Mouse (Mus musculus) hindbrain, embryonic 11.5 days (tissue): ENCODE results near the gene Ak4. TPM values are rescaled to one million over a fixed set of nuclear protein-coding genes. Genes with fewer than 3 reads are reported as not detected.

Experiments used
- ATAC-seq: fragments of 200-750 bp; cut with Nextera tagmentation; 2 replicates; pipeline ENCODE4 v1.8.0; 2017; ENCODE audit warnings: mild to moderate bottlenecking, moderate TSS enrichment, moderate library complexity; ENCODE audit not compliant: low FRiP score
- DNase-seq: peaks from one replicate; pipeline ENCODE4 v3.0.0-alpha.2; 2015; ENCODE audit warnings: low spot score
- H3K27ac ChIP-seq: fragments of 300-500 bp; sonication (generic); 2 replicates; pipeline ENCODE4 v1.5.1; 2014; ENCODE audit warnings: mild to moderate bottlenecking, low read depth, low read length
- H3K27me3 ChIP-seq: fragments of 300-500 bp; sonication (generic); 2 replicates; pipeline ENCODE4 v1.6.1; 2014; ENCODE audit warnings: mild to moderate bottlenecking, low read length, moderate library complexity, mixed read lengths; ENCODE audit not compliant: control insufficient read depth, insufficient read depth
- H3K36me3 ChIP-seq: fragments of 300-500 bp; sonication (generic); 2 replicates; pipeline ENCODE4 v1.6.1; 2014; ENCODE audit warnings: mild to moderate bottlenecking, low read length, moderate library complexity, mixed read lengths; ENCODE audit not compliant: control insufficient read depth, insufficient read depth
- H3K4me1 ChIP-seq: fragments of 300-500 bp; sonication (generic); replicated peaks from 2 replicates; pipeline ENCODE4 v1.6.1; 2014; ENCODE audit warnings: low read length, mixed read lengths; ENCODE audit not compliant: control insufficient read depth, insufficient read depth
- H3K4me2 ChIP-seq: fragments of 300-500 bp; sonication (generic); replicated peaks from 2 replicates; pipeline ENCODE4 v1.6.1; 2014; ENCODE audit warnings: mild to moderate bottlenecking, low read depth, low read length
- H3K4me3 ChIP-seq: fragments of 300-500 bp; sonication (generic); 2 replicates; pipeline ENCODE4 v1.5.1; 2014; ENCODE audit warnings: low read depth, low read length
- H3K9ac ChIP-seq: fragments of 300-500 bp; sonication (generic); 2 replicates; pipeline ENCODE4 v1.6.1; 2014; ENCODE audit warnings: low read depth, low read length
- H3K9me3 ChIP-seq: fragments of 300-500 bp; sonication (generic); 2 replicates; pipeline ENCODE4 v1.6.1; 2016; ENCODE audit warnings: low read length; ENCODE audit not compliant: control insufficient read depth
- WGBS: fragments of 180-500 bp; shearing (Covaris S2); extraction: QIAGEN DNeasy Blood & Tissue Kit; methylation state at CpG from one replicate; pipeline ENCODE4 v1.1.7; 2014; 5-methylcytosine and 5-hydroxymethylcytosine counted together
- polyA plus RNA-seq: library from polyadenylated mRNA; unstranded; fragments of >200 nt; fragmentation: Nextera tagmentation; extraction: Ambion mirVana; gene quantifications from 2 replicates; pipeline ENCODE4 v1.2.1, GENCODE M21; 2014

The Ak4 gene
- polyA plus RNA-seq, 1 experiment from 2014 or later, result 7.0 TPM

DNA sequence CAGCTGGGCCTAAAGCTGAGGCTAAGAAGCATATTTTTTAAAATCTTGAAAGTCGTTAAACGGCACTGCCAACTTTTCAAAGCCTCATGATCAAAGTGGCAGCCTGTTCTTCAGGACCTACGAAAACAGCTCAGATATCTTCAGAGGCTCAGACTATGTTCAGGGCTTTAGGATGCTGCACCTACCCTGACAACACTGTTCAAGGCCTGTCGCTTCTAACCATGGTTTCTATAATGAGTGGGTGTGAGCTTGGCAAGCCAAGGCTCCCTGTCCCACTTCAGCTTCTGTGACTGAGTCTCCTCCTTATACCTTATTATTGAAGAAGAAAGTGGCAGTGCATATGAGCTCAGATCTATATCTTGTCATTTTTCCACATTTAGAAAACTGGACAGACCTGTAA lies 40.3 kb downstream of the Ak4 start:
- no peak for ATAC-seq
- Histone ChIP-seq H3K9me3 (no peaks in the 10 kb centered on the region), H3K27ac (no peak overlapping the region), H3K4me3 (no peak overlapping the region), H3K9ac (no peak overlapping the region), H3K4me1 (no peaks in the 10 kb centered on the region), H3K27me3 (no peaks in the 10 kb centered on the region), H3K36me3 (no peaks in the 10 kb centered on the region), H3K4me2 (no peak overlapping the region)
- WGBS, result 96% methylated on average over 4 of the region's 4 CpGs
- no peak for DNase-seq

GRCm38 (mm10) chr4:101460114-101460513 lies 41.0 kb downstream of the Ak4 start:
- Histone ChIP-seq H3K27ac (no peak overlapping the region), H3K9ac (no peak overlapping the region), H3K36me3 (no peaks in the 10 kb centered on the region), H3K27me3 (no peaks in the 10 kb centered on the region), H3K4me2 (no peak overlapping the region), H3K9me3 (no peaks in the 10 kb centered on the region), H3K4me1 (no peaks in the 10 kb centered on the region), H3K4me3 (no peak overlapping the region)
- ATAC-seq (no peak), DNase-seq (no peak)
- 93% methylated on average over 1 of the region's 1 CpGs for WGBS

DNA sequence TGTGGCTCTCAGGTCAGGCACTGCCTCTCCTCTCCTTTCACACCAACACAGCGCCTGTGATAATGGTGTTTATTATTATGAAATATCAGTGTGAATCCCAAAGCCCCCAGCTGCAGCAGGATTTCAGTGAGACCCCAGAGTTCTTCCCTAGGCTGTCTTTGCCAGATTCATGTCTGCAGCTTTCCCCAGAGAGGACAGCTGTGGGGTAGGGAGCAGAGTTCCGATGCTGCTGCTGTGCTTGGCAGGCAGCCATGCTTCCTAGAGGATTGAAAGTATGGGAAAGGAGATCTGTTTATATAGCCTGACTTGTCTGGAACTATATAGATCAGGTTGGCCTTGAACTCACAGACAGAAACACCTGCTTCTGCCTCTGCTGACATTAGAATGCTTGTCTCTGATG lies 43.0 kb downstream of the Ak4 start:
- Histone ChIP-seq H3K9me3 (no peaks in the 10 kb centered on the region), H3K27me3 (no peaks in the 10 kb centered on the region), H3K9ac (no peak overlapping the region), H3K4me1 (no peaks in the 10 kb centered on the region), H3K4me2 (no peak overlapping the region), H3K27ac (no peak overlapping the region), H3K4me3 (no peak overlapping the region), H3K36me3 (no peaks in the 10 kb centered on the region)
- WGBS, result 91% methylated on average over 2 of the region's 2 CpGs
- no peak for DNase-seq
- ATAC-seq, result no peak

- H3K4me2 ChIP-seq, result no peak overlapping the region
- no peaks in the 10 kb centered on the region for H3K4me1 ChIP-seq
- no peaks in the 10 kb centered on the region for H3K27me3 ChIP-seq
- H3K9me3 ChIP-seq, result no peaks in the 10 kb centered on the region
- ATAC-seq (no peak), DNase-seq (no peak)
- no peak overlapping the region for H3K27ac ChIP-seq
- no peak overlapping the region for H3K9ac ChIP-seq
- no peak overlapping the region for H3K4me3 ChIP-seq
- no peaks in the 10 kb centered on the region for H3K36me3 ChIP-seq
- 90% methylated on average over 3 of the region's 3 CpGs for WGBS
Measured at GRCm38 (mm10) chr4:101466264-101466663, 47.2 kb downstream of the Ak4 start.

DNA sequence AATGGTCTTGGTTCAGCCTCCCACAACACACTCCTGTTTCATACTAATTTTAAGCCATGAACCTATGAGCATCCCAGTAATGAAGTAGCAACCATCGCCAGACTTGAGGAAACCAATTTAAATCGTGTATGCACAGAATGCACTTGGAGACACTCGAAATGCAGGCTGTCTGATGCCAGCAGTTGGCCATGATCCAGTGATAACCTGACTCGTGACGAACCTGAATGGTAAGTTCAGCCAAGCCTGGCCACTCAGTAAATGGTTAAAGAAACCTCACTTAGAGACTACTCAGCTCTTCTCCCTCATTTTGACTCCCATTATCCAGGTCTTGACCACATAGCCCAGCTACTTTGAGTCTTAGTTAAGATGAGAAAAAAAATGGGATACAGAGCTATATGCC lies 50.2 kb downstream of the Ak4 start:
- WGBS, result 94% methylated on average over 5 of the region's 5 CpGs
- ATAC-seq (no peak), DNase-seq (no peak)
- H3K27ac ChIP-seq, result no peak overlapping the region
- H3K36me3 ChIP-seq, result no peaks in the 10 kb centered on the region
- no peaks in the 10 kb centered on the region for H3K4me1 ChIP-seq
- H3K9ac ChIP-seq, result no peak overlapping the region
- no peaks in the 10 kb centered on the region for H3K27me3 ChIP-seq
- H3K4me3 ChIP-seq, result no peak overlapping the region
- H3K9me3 ChIP-seq, result no peaks in the 10 kb centered on the region
- no peak overlapping the region for H3K4me2 ChIP-seq

- Histone ChIP-seq H3K9ac (no peak overlapping the region), H3K4me3 (no peak overlapping the region), H3K36me3 (no peaks in the 10 kb centered on the region), H3K9me3 (no peaks in the 10 kb centered on the region), H3K27ac (no peak overlapping the region), H3K4me1 (no peaks in the 10 kb centered on the region), H3K4me2 (no peak overlapping the region), H3K27me3 (no peaks in the 10 kb centered on the region)
- ATAC-seq, result no peak
- WGBS, result 68% methylated on average over 5 of the region's 5 CpGs
- DNase-seq, result no peak
Measured at GRCm38 (mm10) chr4:101470543-101470942, 51.5 kb downstream of the Ak4 start.

GRCm38 (mm10) chr4:101472767-101473166 lies 53.7 kb downstream of the Ak4 start:
- Histone ChIP-seq H3K4me1 (no peaks in the 10 kb centered on the region), H3K27ac (no peak overlapping the region), H3K4me2 (no peak overlapping the region), H3K36me3 (no peaks in the 10 kb centered on the region), H3K27me3 (no peaks in the 10 kb centered on the region), H3K9ac (no peak overlapping the region), H3K4me3 (no peak overlapping the region), H3K9me3 (no peaks in the 10 kb centered on the region)
- WGBS, result 96% methylated on average over 3 of the region's 3 CpGs
- no peak for ATAC-seq
- DNase-seq, result no peak

GRCm38 (mm10) chr4:101490320-101490917 lies 71.3 kb downstream of the Ak4 start:
- Histone ChIP-seq H3K9ac (no peak overlapping the region), H3K9me3 (no peaks in the 10 kb centered on the region), H3K4me2 (no peak overlapping the region), H3K27me3 (no peaks in the 10 kb centered on the region), H3K4me1 (no peaks in the 10 kb centered on the region), H3K36me3 (no peaks in the 10 kb centered on the region), H3K4me3 (no peak overlapping the region), H3K27ac (no peak overlapping the region)
- DNase-seq (no peak), ATAC-seq (no peak)
- 92% methylated on average over 8 of the region's 8 CpGs for WGBS

DNA sequence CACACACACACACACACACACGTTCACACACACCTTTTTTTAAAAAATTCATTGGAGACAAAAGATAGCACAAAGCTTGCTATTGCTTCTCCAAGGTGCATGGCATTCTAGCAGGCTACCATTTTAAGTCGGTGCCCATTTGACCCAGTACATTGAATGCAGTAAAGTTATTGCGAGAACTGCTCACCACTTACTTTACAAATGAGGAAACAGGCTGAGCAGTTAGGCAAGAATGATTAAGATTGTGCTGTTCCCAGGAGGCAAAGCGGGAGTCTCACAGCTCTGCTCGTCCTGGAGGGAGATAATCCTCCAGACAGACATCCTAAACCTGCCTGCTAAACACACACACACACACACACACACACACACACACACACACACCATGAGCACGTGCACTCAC lies 72.6 kb downstream of the Ak4 start:
- H3K4me1 ChIP-seq, result no peaks in the 10 kb centered on the region
- H3K4me2 ChIP-seq, result no peak overlapping the region
- no peak overlapping the region for H3K9ac ChIP-seq
- DNase-seq (no peak), ATAC-seq (no peak)
- peaks cover 6% of the 10 kb centered on the region for H3K27me3 ChIP-seq
- no peaks in the 10 kb centered on the region for H3K9me3 ChIP-seq
- H3K36me3 ChIP-seq, result no peaks in the 10 kb centered on the region
- no peak overlapping the region for H3K27ac ChIP-seq
- no peak overlapping the region for H3K4me3 ChIP-seq
- 78% methylated on average over 6 of the region's 6 CpGs for WGBS
